Mouse (Mus musculus) MEL (cell line): ENCODE measurements around the gene Lnx2. TPM values are rescaled to one million over a fixed set of nuclear protein-coding genes. Genes with fewer than 3 reads are reported as not detected.

Source experiments
- DNase-seq: peaks from one replicate; pipeline ENCODE4 v3.0.0; 2011; ENCODE audit warnings: low read depth, low spot score
- H3K27ac ChIP-seq: 2 replicates; pipeline ENCODE4 v1.5.1; 2012; ENCODE audit warnings: low read depth, mild to moderate bottlenecking, control low read depth, low read length, moderate library complexity; ENCODE audit not compliant: control insufficient read depth
- H3K27me3 ChIP-seq, 2 experiments: fragments of 150-350 bp in 1 of 2; sonication (generic) in 1 of 2; 2 replicates each; pipeline ENCODE4 v1.6.1; 2012; ENCODE audit warnings: low read length in 2 of 2, mild to moderate bottlenecking in 2 of 2, improper control_type of control experiment in 1 of 2, moderate library complexity in 1 of 2; ENCODE audit not compliant: insufficient read depth in 2 of 2, control insufficient read depth in 1 of 2
- H3K36me3 ChIP-seq, 2 experiments: 2 replicates each; pipeline ENCODE4 v1.6.1; 2012 to 2014; ENCODE audit warnings: low read length in 2 of 2, improper control_type of control experiment in 1 of 2, inconsistent platforms in 1 of 2, mild to moderate bottlenecking in 1 of 2; ENCODE audit not compliant: insufficient read depth in 2 of 2, control insufficient read depth in 1 of 2
- H3K4me1 ChIP-seq, 2 experiments: fragments of 150-350 bp in 1 of 2; sonication (generic) in 1 of 2; 2 replicates each; pipeline ENCODE4 v1.6.1; 2012; ENCODE audit warnings: low read length in 2 of 2, improper control_type of control experiment in 1 of 2, mild to moderate bottlenecking in 1 of 2; ENCODE audit not compliant: insufficient read depth in 2 of 2, control insufficient read depth in 1 of 2
- H3K4me3 ChIP-seq, 2 experiments: fragments of 150-350 bp in 1 of 2; sonication (generic) in 1 of 2; 2 replicates each; pipeline ENCODE4 v1.5.1; 2012; ENCODE audit warnings: low read depth in 2 of 2, low read length in 2 of 2, mild to moderate bottlenecking in 2 of 2, moderate library complexity in 2 of 2, control low read depth in 1 of 2, improper control_type of control experiment in 1 of 2; ENCODE audit not compliant: control insufficient read depth in 1 of 2, insufficient read depth in 1 of 2
- H3K79me2 ChIP-seq: 2 replicates; pipeline ENCODE4 v1.6.1; 2012; ENCODE audit warnings: mild to moderate bottlenecking, low read length, moderate library complexity; ENCODE audit not compliant: control insufficient read depth, poor library complexity, insufficient read depth
- H3K9ac ChIP-seq: 2 replicates; pipeline ENCODE4 v1.6.1; 2012; ENCODE audit warnings: low read depth, mild to moderate bottlenecking, control low read depth, low read length, moderate library complexity; ENCODE audit not compliant: control insufficient read depth, poor library complexity, severe bottlenecking
- H3K9me3 ChIP-seq: fragments of 150-350 bp; sonication (generic); replicated peaks from 2 replicates; pipeline ENCODE4 v1.6.1; 2012; ENCODE audit warnings: mild to moderate bottlenecking, low read length, improper control_type of control experiment, moderate library complexity; ENCODE audit not compliant: insufficient read depth
- CHD2 ChIP-seq: IDR thresholded peaks from 2 replicates; pipeline ENCODE4 v1.6.1; 2011; ENCODE audit warnings: low read length, improper control_type of control experiment
- CTCF ChIP-seq, 3 experiments: IDR thresholded peaks in 2 of 3; conservative IDR thresholded peaks in 1 of 3; 2 replicates each; pipeline ENCODE4 v1.5.1; 2011 to 2012; ENCODE audit warnings: low read length in 3 of 3, low read depth in 2 of 3, mild to moderate bottlenecking in 2 of 3, improper control_type of control experiment in 1 of 3, inconsistent platforms in 1 of 3, mixed read lengths in 1 of 3, moderate library complexity in 1 of 3; ENCODE audit not compliant: control insufficient read depth in 1 of 3, insufficient read depth in 1 of 3, poor library complexity in 1 of 3, severe bottlenecking in 1 of 3
- E2F4 ChIP-seq: IDR thresholded peaks from 2 replicates; pipeline ENCODE4 v1.6.1; 2011; ENCODE audit warnings: low read depth, low read length, improper control_type of control experiment, borderline replicate concordance
- ELF1 ChIP-seq: IDR thresholded peaks from 2 replicates; pipeline ENCODE4 v1.6.1; 2014; ENCODE audit warnings: low read depth, mild to moderate bottlenecking, inconsistent platforms, low read length, improper control_type of control experiment, moderate library complexity
- EP300 ChIP-seq, 2 experiments: IDR thresholded peaks; 2 replicates each; pipeline ENCODE4 v1.6.1; 2011; ENCODE audit warnings: improper control_type of control experiment in 2 of 2, low read length in 2 of 2, low read depth in 1 of 2, mild to moderate bottlenecking in 1 of 2
- MEF2A ChIP-seq: IDR thresholded peaks from 2 replicates; pipeline ENCODE4 v1.6.1; 2014; ENCODE audit warnings: low read depth, mild to moderate bottlenecking, inconsistent platforms, low read length, improper control_type of control experiment; ENCODE audit not compliant: poor library complexity, insufficient replicate concordance, severe bottlenecking; ENCODE audit errors: extremely low read depth
- POLR2AphosphoS5 ChIP-seq: IDR thresholded peaks from 2 replicates; pipeline ENCODE4 v1.6.1; 2012; ENCODE audit warnings: low read depth, borderline replicate concordance, mild to moderate bottlenecking, inconsistent platforms, low read length, moderate library complexity, mixed read lengths
- RAD21 ChIP-seq: IDR thresholded peaks from 2 replicates; pipeline ENCODE4 v1.6.1; 2011; ENCODE audit warnings: mild to moderate bottlenecking, low read depth, low read length, improper control_type of control experiment
- SIN3A ChIP-seq: IDR thresholded peaks from 2 replicates; pipeline ENCODE4 v1.6.1; 2012; ENCODE audit warnings: low read length, improper control_type of control experiment, inconsistent platforms
- SMC3 ChIP-seq: IDR thresholded peaks from 2 replicates; pipeline ENCODE4 v1.6.1; 2011; ENCODE audit warnings: low read depth, low read length, improper control_type of control experiment
- USF2 ChIP-seq, 2 experiments: IDR thresholded peaks; 2 replicates each; pipeline ENCODE4 v1.6.1; 2011 to 2012; ENCODE audit warnings: improper control_type of control experiment in 2 of 2, low read length in 2 of 2, borderline replicate concordance in 1 of 2, inconsistent platforms in 1 of 2, low read depth in 1 of 2, mild to moderate bottlenecking in 1 of 2; ENCODE audit not compliant: insufficient read depth in 1 of 2
- ZC3H11A ChIP-seq: IDR thresholded peaks from 2 replicates; pipeline ENCODE4 v1.6.1; 2012; ENCODE audit warnings: low read depth, mild to moderate bottlenecking, inconsistent platforms, low read length, improper control_type of control experiment
- ZKSCAN1 ChIP-seq: IDR thresholded peaks from 2 replicates; pipeline ENCODE4 v1.6.1; 2012; ENCODE audit warnings: low read depth, mild to moderate bottlenecking, inconsistent platforms, low read length, improper control_type of control experiment, moderate library complexity
- polyA plus RNA-seq, 2 experiments: library from polyadenylated mRNA; stranded (reverse) in 1 of 2; unstranded in 1 of 2; fragments of >175 nt in 1 of 2; fragments of >200 nt in 1 of 2; gene quantifications; 2 replicates each; pipeline versions ENCODE4 v1.2.1 to v1.2.4; 2012; ENCODE audit warnings: low replicate concordance in 2 of 2, low read depth in 1 of 2; ENCODE audit not compliant: insufficient read length in 2 of 2, insufficient read depth in 1 of 2, missing spikeins in 1 of 2
- total RNA-seq: library from RNA; depleted of rRNA; stranded (reverse); fragments of 300-350 nt; gene quantifications from 2 replicates; pipeline ENCODE4 v1.2.3, GENCODE M21; 2012

Lnx2 gene
- total and polyA plus RNA-seq, 3 experiments = 22.0 to 26.1 TPM; not detected in 1

GRCm38 (mm10) chr5:147003303-147003702 lies 73.1 kb downstream of the Lnx2 start (continued):
- no peak for TF ChIP-seq EP300 (IDR thresholded peaks at IDR 0.05; ENCODE audit: low read depth in 1 of 2, low read length in 2 of 2)
- TF ChIP-seq ELF1 = no peak
- no peak for TF ChIP-seq ZKSCAN1
- TF ChIP-seq SIN3A = no peak
- TF ChIP-seq USF2 (IDR thresholded peaks at IDR 0.05; ENCODE audit: borderline replicate concordance in 1 of 2, insufficient read depth in 1 of 2, low read depth in 1 of 2, low read length in 2 of 2) = no peak
- no peak for TF ChIP-seq E2F4
- no peak for TF ChIP-seq CHD2

DNA sequence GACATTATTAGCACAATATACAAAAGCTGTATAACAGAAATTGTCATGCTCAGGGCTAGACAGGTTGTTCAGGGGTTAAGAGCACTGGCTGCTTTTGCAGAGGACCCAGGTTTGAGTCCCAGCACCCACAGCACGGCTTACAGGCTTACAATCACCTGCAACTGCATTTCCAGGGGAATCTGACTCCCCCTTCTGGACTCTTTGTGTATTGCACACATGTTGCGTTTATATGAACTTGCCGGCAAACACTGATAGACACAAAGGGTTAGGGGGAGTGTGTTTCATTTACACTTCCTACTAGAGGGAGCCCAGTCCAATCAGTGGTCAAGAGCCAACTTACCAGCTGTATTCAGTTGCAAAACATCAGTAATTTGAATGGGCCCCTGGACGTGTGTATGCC lies 75.1 kb downstream of the Lnx2 start:
- H3K4me1 ChIP-seq = no peaks in the 10 kb centered on the region
- TF ChIP-seq POLR2AphosphoS5 (no peak), SMC3 (peak; percentile 40), ZC3H11A (no peak), RAD21 (peak; percentile 5; the same call in 1 of the 2 replicates), CTCF (IDR thresholded peaks at IDR 0.05 in 2 of 3, conservative IDR thresholded peaks at IDR 0.05 in 1 of 3; ENCODE audit: control insufficient read depth in 1 of 3, insufficient read depth in 1 of 3, low read depth in 2 of 3, low read length in 3 of 3, poor library complexity in 1 of 3, severe bottlenecking in 1 of 3) (peak; percentile 28 to 59 (median 45); a peak in 5 of 6 replicates)
- TF ChIP-seq, all 39 proteins: peak for 3
- H3K27ac ChIP-seq = no peak overlapping the region
- peak; percentile 45 for DNase-seq
- no peaks in the 10 kb centered on the region for H3K9me3 ChIP-seq
- H3K4me3 ChIP-seq = no peak overlapping the region
- H3K9ac ChIP-seq = no peak overlapping the region
- H3K79me2 ChIP-seq = no peaks in the 10 kb centered on the region
- no peaks in the 10 kb centered on the region for H3K27me3 ChIP-seq
- H3K36me3 ChIP-seq = no peaks in the 10 kb centered on the region

DNA sequence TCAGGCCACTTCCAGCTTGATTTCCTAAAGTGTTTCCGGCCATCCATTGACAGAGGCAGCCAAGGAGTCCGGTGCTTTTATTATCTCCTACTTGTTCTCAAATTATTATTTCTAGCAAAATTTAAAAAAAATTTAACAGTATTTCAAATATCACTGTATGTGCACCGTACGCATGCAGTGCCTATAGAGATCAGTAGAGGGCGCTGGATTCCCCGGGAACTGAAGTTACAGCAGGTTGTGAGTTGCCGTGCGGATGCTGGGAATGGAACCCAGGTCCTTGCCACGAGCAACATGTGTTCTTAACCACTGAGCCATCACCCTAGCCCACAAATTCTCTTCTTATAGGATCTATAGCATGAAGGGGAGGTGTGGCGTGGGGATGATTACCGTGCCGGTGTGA lies 77.6 kb downstream of the Lnx2 start:
- Histone ChIP-seq H3K9me3 (no peaks in the 10 kb centered on the region), H3K27ac (no peak overlapping the region), H3K4me3 (no peak overlapping the region), H3K79me2 (no peaks in the 10 kb centered on the region), H3K36me3 (no peaks in the 10 kb centered on the region), H3K9ac (no peak overlapping the region), H3K4me1 (no peaks in the 10 kb centered on the region), H3K27me3 (no peaks in the 10 kb centered on the region)
- TF ChIP-seq RAD21 = peak; percentile 9
- no peak for TF ChIP-seq MEF2A
- TF ChIP-seq SMC3 = peak; percentile 34; the same call in 1 of the 2 replicates
- TF ChIP-seq CTCF (IDR thresholded peaks at IDR 0.05 in 2 of 3, conservative IDR thresholded peaks at IDR 0.05 in 1 of 3; ENCODE audit: control insufficient read depth in 1 of 3, insufficient read depth in 1 of 3, low read depth in 2 of 3, low read length in 3 of 3, poor library complexity in 1 of 3, severe bottlenecking in 1 of 3) = peak; percentile 41 to 61 (median 51)
- DNase-seq = no peak
